Mouse (Mus musculus) gonadal fat pad, adult 2 months (tissue): Measurements from ENCODE around the gene Scnn1b. TPM values are rescaled to one million over a fixed set of nuclear protein-coding genes. Genes with fewer than 3 reads are reported as not detected.

Experiments used
- DNase-seq: peaks from one replicate; pipeline ENCODE4 v3.0.0-alpha.2; 2012; ENCODE audit warnings: low read depth
- polyA plus RNA-seq: library from polyadenylated mRNA; depleted of rRNA; stranded (reverse); fragments of >200 nt; gene quantifications from 2 replicates; pipeline ENCODE4 v1.2.3, GENCODE M21; 2012; rRNA removed

Scnn1b gene
- polyA plus RNA-seq, 1 experiment = 2.4 TPM

GRCm38 (mm10) chr7:121963883-121964398 lies 99.1 kb downstream of the Scnn1b start:
- no peak for DNase-seq

GRCm38 (mm10) chr7:121966169-121966568 lies 101.3 kb downstream of the Scnn1b start:
- no peak for DNase-seq

Other genes starting within 250 kb of the Scnn1b start
- gene Usp31, start 157.8 kb upstream of the Scnn1b start, polyA plus RNA-seq = 4.5 and 5.8 TPM in 2 replicates
- gene Scnn1g, start 130.6 kb upstream of the Scnn1b start, polyA plus RNA-seq = 0.27 and 0.36 TPM in 2 replicates
- 29.6 and 34.2 TPM in 2 replicates for gene Cog7, start 116.7 kb downstream of the Scnn1b start, polyA plus RNA-seq
- 76.8 and 102 TPM in 2 replicates for gene Gga2, start 156.2 kb downstream of the Scnn1b start, polyA plus RNA-seq
- 31.5 and 36.7 TPM in 2 replicates for gene Ubfd1, start 202.1 kb downstream of the Scnn1b start, polyA plus RNA-seq
- 12.9 and 15.8 TPM in 2 replicates for gene Ears2, start 202.2 kb downstream of the Scnn1b start, polyA plus RNA-seq
- 194 and 255 TPM in 2 replicates for gene Ndufab1, start 236.8 kb downstream of the Scnn1b start, polyA plus RNA-seq